Mouse (Mus musculus): ENCODE results near the gene Cdk19. TPM values are rescaled to one million over a fixed set of nuclear protein-coding genes. Genes with fewer than 3 reads are reported as not detected.

Cdk19 gene
- polyA plus RNA-seq, 1 experiment from 2014 or later = 15.7 TPM

GRCm38 (mm10) chr10:40399328-40399727 lies 60.0 kb downstream of the Cdk19 start:
- H3K9me3 ChIP-seq (ENCODE audit: control insufficient read depth, low read length) = no peaks in the 10 kb centered on the region
- no peak overlapping the region for H3K4me2 ChIP-seq (ENCODE audit: low read depth, low read length)
- no peaks in the 10 kb centered on the region for H3K4me1 ChIP-seq (ENCODE audit: control insufficient read depth, insufficient read depth, low read length)
- ATAC-seq (ENCODE audit: low read depth) = no peak
- no peaks in the 10 kb centered on the region for H3K27me3 ChIP-seq (ENCODE audit: control insufficient read depth, insufficient read depth, low read length)
- H3K9ac ChIP-seq (replicated peaks; ENCODE audit: low read depth, low read length) = no peak overlapping the region
- H3K27ac ChIP-seq (ENCODE audit: low read depth, low read length) = no peak overlapping the region
- H3K4me3 ChIP-seq (ENCODE audit: low read depth, low read length) = no peak overlapping the region
- no peaks in the 10 kb centered on the region for H3K36me3 ChIP-seq (ENCODE audit: control insufficient read depth, insufficient read depth, low read length)
- WGBS = 65% methylated on average over 2 of the region's 2 CpGs

- H3K4me2 ChIP-seq (ENCODE audit: low read depth, low read length) = no peak overlapping the region
- H3K27me3 ChIP-seq (ENCODE audit: control insufficient read depth, insufficient read depth, low read length) = no peaks in the 10 kb centered on the region
- no peak for ATAC-seq (ENCODE audit: low read depth)
- H3K4me1 ChIP-seq (ENCODE audit: control insufficient read depth, insufficient read depth, low read length) = no peaks in the 10 kb centered on the region
- H3K4me3 ChIP-seq (ENCODE audit: low read depth, low read length) = no peak overlapping the region
- no peaks in the 10 kb centered on the region for H3K36me3 ChIP-seq (ENCODE audit: control insufficient read depth, insufficient read depth, low read length)
- no peak overlapping the region for H3K27ac ChIP-seq (ENCODE audit: low read depth, low read length)
- H3K9me3 ChIP-seq (ENCODE audit: control insufficient read depth, low read length) = no peaks in the 10 kb centered on the region
- WGBS = 83% methylated on average over 4 of the region's 4 CpGs
- no peak overlapping the region for H3K9ac ChIP-seq (replicated peaks; ENCODE audit: low read depth, low read length)
Measured at GRCm38 (mm10) chr10:40400293-40400692, 60.9 kb downstream of the Cdk19 start.

GRCm38 (mm10) chr10:40406655-40407054 lies 67.3 kb downstream of the Cdk19 start:
- no peak for ATAC-seq (ENCODE audit: low read depth)
- no peak overlapping the region for H3K27ac ChIP-seq (ENCODE audit: low read depth, low read length)
- H3K36me3 ChIP-seq (ENCODE audit: control insufficient read depth, insufficient read depth, low read length) = no peaks in the 10 kb centered on the region
- H3K4me3 ChIP-seq (ENCODE audit: low read depth, low read length) = no peak overlapping the region
- no peaks in the 10 kb centered on the region for H3K9me3 ChIP-seq (ENCODE audit: control insufficient read depth, low read length)
- H3K9ac ChIP-seq (replicated peaks; ENCODE audit: low read depth, low read length) = no peak overlapping the region
- WGBS = 93% methylated on average over 3 of the region's 3 CpGs
- no peak overlapping the region for H3K4me2 ChIP-seq (ENCODE audit: low read depth, low read length)
- H3K4me1 ChIP-seq (ENCODE audit: control insufficient read depth, insufficient read depth, low read length) = no peaks in the 10 kb centered on the region
- no peaks in the 10 kb centered on the region for H3K27me3 ChIP-seq (ENCODE audit: control insufficient read depth, insufficient read depth, low read length)

GRCm38 (mm10) chr10:40409336-40409735 lies 70.0 kb downstream of the Cdk19 start:
- Histone ChIP-seq H3K4me2 (ENCODE audit: low read depth, low read length) (no peak overlapping the region), H3K27ac (ENCODE audit: low read depth, low read length) (no peak overlapping the region), H3K4me1 (ENCODE audit: control insufficient read depth, insufficient read depth, low read length) (no peaks in the 10 kb centered on the region), H3K9ac (replicated peaks; ENCODE audit: low read depth, low read length) (no peak overlapping the region), H3K9me3 (ENCODE audit: control insufficient read depth, low read length) (no peaks in the 10 kb centered on the region), H3K36me3 (ENCODE audit: control insufficient read depth, insufficient read depth, low read length) (no peaks in the 10 kb centered on the region), H3K27me3 (ENCODE audit: control insufficient read depth, insufficient read depth, low read length) (no peaks in the 10 kb centered on the region), H3K4me3 (ENCODE audit: low read depth, low read length) (no peak overlapping the region)
- no peak for ATAC-seq (ENCODE audit: low read depth)
- WGBS = 92% methylated on average over 2 of the region's 2 CpGs

GRCm38 (mm10) chr10:40411370-40411769 lies 72.0 kb downstream of the Cdk19 start:
- Histone ChIP-seq H3K4me3 (ENCODE audit: low read depth, low read length) (no peak overlapping the region), H3K9ac (replicated peaks; ENCODE audit: low read depth, low read length) (no peak overlapping the region), H3K4me1 (ENCODE audit: control insufficient read depth, insufficient read depth, low read length) (no peaks in the 10 kb centered on the region), H3K4me2 (ENCODE audit: low read depth, low read length) (no peak overlapping the region), H3K9me3 (ENCODE audit: control insufficient read depth, low read length) (no peaks in the 10 kb centered on the region), H3K27me3 (ENCODE audit: control insufficient read depth, insufficient read depth, low read length) (no peaks in the 10 kb centered on the region), H3K27ac (ENCODE audit: low read depth, low read length) (no peak overlapping the region), H3K36me3 (ENCODE audit: control insufficient read depth, insufficient read depth, low read length) (no peaks in the 10 kb centered on the region)
- WGBS = 95% methylated on average over 2 of the region's 2 CpGs
- ATAC-seq (ENCODE audit: low read depth) = no peak

GRCm38 (mm10) chr10:40416944-40417343 lies 77.6 kb downstream of the Cdk19 start:
- ATAC-seq (ENCODE audit: low read depth) = no peak
- Histone ChIP-seq H3K27ac (ENCODE audit: low read depth, low read length) (no peak overlapping the region), H3K9me3 (ENCODE audit: control insufficient read depth, low read length) (no peaks in the 10 kb centered on the region), H3K36me3 (ENCODE audit: control insufficient read depth, insufficient read depth, low read length) (no peaks in the 10 kb centered on the region), H3K4me1 (ENCODE audit: control insufficient read depth, insufficient read depth, low read length) (no peaks in the 10 kb centered on the region), H3K9ac (replicated peaks; ENCODE audit: low read depth, low read length) (no peak overlapping the region), H3K4me3 (ENCODE audit: low read depth, low read length) (no peak overlapping the region), H3K4me2 (ENCODE audit: low read depth, low read length) (no peak overlapping the region), H3K27me3 (ENCODE audit: control insufficient read depth, insufficient read depth, low read length) (no peaks in the 10 kb centered on the region)
- 77% methylated on average over 7 of the region's 7 CpGs for WGBS

GRCm38 (mm10) chr10:40419841-40420240 lies 80.5 kb downstream of the Cdk19 start:
- Histone ChIP-seq H3K4me2 (ENCODE audit: low read depth, low read length) (no peak overlapping the region), H3K9ac (replicated peaks; ENCODE audit: low read depth, low read length) (no peak overlapping the region), H3K27ac (ENCODE audit: low read depth, low read length) (no peak overlapping the region), H3K9me3 (ENCODE audit: control insufficient read depth, low read length) (no peaks in the 10 kb centered on the region), H3K27me3 (ENCODE audit: control insufficient read depth, insufficient read depth, low read length) (no peaks in the 10 kb centered on the region), H3K4me1 (ENCODE audit: control insufficient read depth, insufficient read depth, low read length) (no peaks in the 10 kb centered on the region), H3K36me3 (ENCODE audit: control insufficient read depth, insufficient read depth, low read length) (no peaks in the 10 kb centered on the region), H3K4me3 (ENCODE audit: low read depth, low read length) (no peak overlapping the region)
- WGBS = 77% methylated on average over 4 of the region's 4 CpGs
- ATAC-seq (ENCODE audit: low read depth) = no peak

- H3K27ac ChIP-seq (ENCODE audit: low read depth, low read length) = no peak overlapping the region
- no peaks in the 10 kb centered on the region for H3K27me3 ChIP-seq (ENCODE audit: control insufficient read depth, insufficient read depth, low read length)
- H3K4me2 ChIP-seq (ENCODE audit: low read depth, low read length) = no peak overlapping the region
- no peak for ATAC-seq (ENCODE audit: low read depth)
- H3K4me3 ChIP-seq (ENCODE audit: low read depth, low read length) = no peak overlapping the region
- WGBS = 93% methylated on average over 2 of the region's 2 CpGs
- peaks cover 5% of the 10 kb centered on the region for H3K4me1 ChIP-seq (ENCODE audit: control insufficient read depth, insufficient read depth, low read length)
- no peaks in the 10 kb centered on the region for H3K9me3 ChIP-seq (ENCODE audit: control insufficient read depth, low read length)
- no peaks in the 10 kb centered on the region for H3K36me3 ChIP-seq (ENCODE audit: control insufficient read depth, insufficient read depth, low read length)
- H3K9ac ChIP-seq (replicated peaks; ENCODE audit: low read depth, low read length) = no peak overlapping the region
Measured at GRCm38 (mm10) chr10:40420703-40421102, 81.3 kb downstream of the Cdk19 start.

- Histone ChIP-seq H3K4me2 (ENCODE audit: low read depth, low read length) (no peak overlapping the region), H3K4me1 (ENCODE audit: control insufficient read depth, insufficient read depth, low read length) (peaks cover 5% of the 10 kb centered on the region), H3K9me3 (ENCODE audit: control insufficient read depth, low read length) (no peaks in the 10 kb centered on the region), H3K27ac (ENCODE audit: low read depth, low read length) (no peak overlapping the region), H3K4me3 (ENCODE audit: low read depth, low read length) (no peak overlapping the region), H3K9ac (replicated peaks; ENCODE audit: low read depth, low read length) (no peak overlapping the region), H3K36me3 (ENCODE audit: control insufficient read depth, insufficient read depth, low read length) (no peaks in the 10 kb centered on the region), H3K27me3 (ENCODE audit: control insufficient read depth, insufficient read depth, low read length) (no peaks in the 10 kb centered on the region)
- ATAC-seq (ENCODE audit: low read depth) = no peak
- WGBS = 87% methylated on average over 2 of the region's 2 CpGs
Measured at GRCm38 (mm10) chr10:40421724-40422123, 82.4 kb downstream of the Cdk19 start.

GRCm38 (mm10) chr10:40422696-40423095 lies 83.3 kb downstream of the Cdk19 start:
- Histone ChIP-seq H3K4me3 (ENCODE audit: low read depth, low read length) (no peak overlapping the region), H3K9ac (replicated peaks; ENCODE audit: low read depth, low read length) (no peak overlapping the region), H3K27ac (ENCODE audit: low read depth, low read length) (no peak overlapping the region), H3K27me3 (ENCODE audit: control insufficient read depth, insufficient read depth, low read length) (no peaks in the 10 kb centered on the region), H3K4me2 (ENCODE audit: low read depth, low read length) (no peak overlapping the region), H3K36me3 (ENCODE audit: control insufficient read depth, insufficient read depth, low read length) (no peaks in the 10 kb centered on the region), H3K4me1 (ENCODE audit: control insufficient read depth, insufficient read depth, low read length) (peaks cover 5% of the 10 kb centered on the region), H3K9me3 (ENCODE audit: control insufficient read depth, low read length) (no peaks in the 10 kb centered on the region)
- 33% methylated on average over 4 of the region's 4 CpGs for WGBS
- ATAC-seq (ENCODE audit: low read depth) = no peak

Data from neural tube, embryonic 14.5 days (tissue).